Mouse (Mus musculus) small intestine, adult 2 months (tissue): ENCODE results near the gene Elane. TPM values are rescaled to one million over a fixed set of nuclear protein-coding genes. Genes with fewer than 3 reads are reported as not detected.
A peak's percentile ranks its signal among the peaks of the same experiment; 100 is the strongest.

Source experiments
- H3K27ac ChIP-seq: fragments of 200-500 bp; 2 replicates; pipeline ENCODE4 v1.5.1; 2012; ENCODE audit warnings: low read depth, low read length, control low read depth, inconsistent platforms; ENCODE audit not compliant: insufficient read depth
- H3K27me3 ChIP-seq: fragments of 200-500 bp; 2 replicates; pipeline ENCODE4 v1.6.1; 2012; ENCODE audit warnings: mild to moderate bottlenecking, moderate library complexity, low read length, inconsistent platforms; ENCODE audit not compliant: control insufficient read depth, insufficient read depth
- H3K36me3 ChIP-seq: fragments of 200-500 bp; 2 replicates; pipeline ENCODE4 v1.6.1; 2012; ENCODE audit warnings: mild to moderate bottlenecking, low read length, control low read depth, inconsistent platforms; ENCODE audit not compliant: control insufficient read depth, insufficient read depth
- H3K4me1 ChIP-seq: fragments of 200-500 bp; 2 replicates; pipeline ENCODE4 v1.6.1; 2012; ENCODE audit warnings: low read length, inconsistent platforms, mixed read lengths; ENCODE audit not compliant: control insufficient read depth, insufficient read depth, insufficient read length
- H3K4me3 ChIP-seq: fragments of 200-500 bp; 2 replicates; pipeline ENCODE4 v1.5.1; 2012; ENCODE audit warnings: low read depth, mild to moderate bottlenecking, control low read depth, inconsistent platforms, low read length, moderate library complexity
- CTCF ChIP-seq: fragments of 200-500 bp; IDR thresholded peaks from 2 replicates; pipeline ENCODE4 v1.5.1; 2012; ENCODE audit warnings: low read depth, mild to moderate bottlenecking, control low read depth, inconsistent platforms, low read length, moderate library complexity, mixed read lengths; ENCODE audit not compliant: insufficient replicate concordance, insufficient read length; ENCODE audit errors: extremely low read depth
- POLR2A ChIP-seq: fragments of 200-500 bp; IDR thresholded peaks from 2 replicates; pipeline ENCODE4 v1.6.1; 2012; ENCODE audit warnings: low read depth, mild to moderate bottlenecking, control low read depth, inconsistent platforms, low read length, moderate library complexity
- WGBS: fragments of 180-500 bp; shearing (Covaris S2); methylation state at CpG from one replicate; pipeline ENCODE4 v1.1.7; 2018; 5-methylcytosine and 5-hydroxymethylcytosine counted together
- polyA plus RNA-seq: library from polyadenylated mRNA; depleted of rRNA; stranded (reverse); fragments of >200 nt; gene quantifications from 2 replicates; pipeline ENCODE4 v1.2.3, GENCODE M21; 2012

The Elane gene
- polyA plus RNA-seq, 1 experiment, result not detected

DNA sequence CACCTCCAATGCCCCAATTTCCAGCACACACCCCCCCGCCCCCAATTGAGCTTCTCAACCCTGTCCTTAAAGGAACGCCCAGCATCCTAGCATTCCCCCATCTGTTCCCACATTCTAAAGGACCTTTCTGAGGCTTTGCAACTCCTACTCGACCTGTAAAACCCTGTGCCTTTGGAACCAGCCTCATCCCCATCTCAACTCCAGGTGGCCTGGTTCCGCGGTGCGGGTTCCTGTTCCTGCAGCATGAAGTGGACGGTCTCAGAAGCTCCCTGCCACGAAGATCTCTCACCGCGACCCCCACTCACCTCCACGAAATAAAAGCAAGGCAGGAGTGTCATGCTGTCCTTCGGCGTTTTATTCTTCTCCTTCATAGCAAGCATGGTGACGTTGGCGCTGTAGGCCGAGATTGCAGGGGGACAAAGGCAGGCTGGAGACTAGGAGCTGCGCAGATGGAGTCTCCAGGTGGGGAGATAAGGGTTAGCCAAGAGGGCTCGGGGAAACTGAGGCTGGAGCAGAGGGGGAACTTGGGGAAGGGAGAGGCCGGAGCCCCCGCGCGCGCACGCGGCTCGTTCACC lies 12.2 kb upstream of the Elane start:
- TF ChIP-seq POLR2A (no peak), CTCF (no peak)

DNA sequence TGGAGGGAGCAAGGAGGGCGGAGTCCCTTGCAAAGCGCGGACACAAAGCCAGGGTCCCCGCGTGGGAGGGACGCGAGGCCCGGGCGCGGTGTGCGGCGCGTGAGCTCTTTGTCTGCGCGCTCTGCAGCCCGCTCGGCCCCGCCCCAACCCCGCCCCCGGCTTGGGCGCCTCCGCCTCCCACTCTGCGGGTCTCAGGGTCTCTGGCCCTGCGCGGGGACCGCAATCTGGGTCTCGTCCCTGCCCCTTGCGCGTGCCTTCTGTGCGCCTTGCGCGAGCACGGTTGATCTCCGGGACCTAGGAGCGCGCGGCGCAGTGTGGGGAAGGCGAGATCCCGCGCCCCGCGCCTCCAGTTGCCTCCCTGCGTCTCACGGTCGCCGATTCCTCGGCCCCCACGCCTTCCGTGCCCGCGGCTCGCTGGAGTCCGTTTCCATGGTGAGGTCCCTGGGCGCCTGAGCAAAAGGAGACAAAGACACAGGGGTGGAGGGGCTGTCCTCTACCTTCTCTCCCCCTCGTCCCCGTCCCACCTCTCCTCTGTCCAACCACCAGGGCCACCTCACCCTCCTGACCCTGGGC lies 11.7 kb upstream of the Elane start, which contains the start of the genes Prtn3 and Plppr3:
Gene Prtn3, plus strand, starts transcription at position 187 of the 573 bp plus-strand sequence.
Gene Plppr3, minus strand, starts transcription at position 345 of the 573 bp plus-strand sequence.
- TF ChIP-seq POLR2A (no peak), CTCF (no peak)
- Histone ChIP-seq H3K27ac (no peak within 1 kb of the TSS), H3K4me3 (peak within 1 kb of the TSS; percentile 63), H3K36me3 (no peaks in the 10 kb centered on the region), H3K4me1 (peaks cover 11% of the 10 kb centered on the region), H3K27me3 (peaks cover 13% of the 10 kb centered on the region; the same call in 1 of the 2 replicates)
- WGBS, result under 1% methylated on average over 57 of the region's 57 CpGs

More for the DNA sequence above, 12.2 kb upstream of the Elane start:
- no peaks in the 10 kb centered on the region for H3K36me3 ChIP-seq
- peak overlapping the region; percentile 63 for H3K4me3 ChIP-seq
- H3K27me3 ChIP-seq, result peaks cover 13% of the 10 kb centered on the region; the same call in 1 of the 2 replicates
- H3K4me1 ChIP-seq, result peaks cover 11% of the 10 kb centered on the region
- no peak overlapping the region for H3K27ac ChIP-seq
- 4% methylated on average over 26 of the region's 26 CpGs for WGBS

DNA sequence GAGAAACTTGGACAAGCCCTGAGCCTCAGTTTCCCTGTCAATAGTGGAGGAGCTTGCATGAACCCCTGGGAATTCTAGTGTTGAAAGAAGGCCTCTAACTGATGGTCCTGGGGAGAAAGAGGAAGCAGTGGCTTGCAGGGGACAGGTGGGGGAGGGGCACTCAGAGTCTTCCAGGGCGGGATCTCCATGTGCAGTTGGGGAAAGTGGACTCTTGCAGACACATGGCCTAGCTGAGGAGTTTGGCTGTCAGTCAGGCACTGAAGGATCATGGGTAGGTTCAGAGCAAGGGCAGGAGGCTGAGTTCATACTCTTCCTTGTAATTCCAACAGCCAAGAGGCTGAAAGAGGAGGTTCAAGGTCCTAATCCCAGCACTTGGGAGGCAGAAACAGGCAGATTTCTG lies 8.9 kb upstream of the Elane start:
- H3K27ac ChIP-seq, result peak overlapping the region; percentile 57
- H3K4me3 ChIP-seq, result no peak overlapping the region
- H3K27me3 ChIP-seq, result peaks cover 13% of the 10 kb centered on the region; the same call in 1 of the 2 replicates
- WGBS, result 52% methylated on average over 1 of the region's 1 CpGs
- peaks cover 19% of the 10 kb centered on the region for H3K4me1 ChIP-seq
- TF ChIP-seq POLR2A, result no peak
- TF ChIP-seq CTCF, result no peak
- no peaks in the 10 kb centered on the region for H3K36me3 ChIP-seq

DNA sequence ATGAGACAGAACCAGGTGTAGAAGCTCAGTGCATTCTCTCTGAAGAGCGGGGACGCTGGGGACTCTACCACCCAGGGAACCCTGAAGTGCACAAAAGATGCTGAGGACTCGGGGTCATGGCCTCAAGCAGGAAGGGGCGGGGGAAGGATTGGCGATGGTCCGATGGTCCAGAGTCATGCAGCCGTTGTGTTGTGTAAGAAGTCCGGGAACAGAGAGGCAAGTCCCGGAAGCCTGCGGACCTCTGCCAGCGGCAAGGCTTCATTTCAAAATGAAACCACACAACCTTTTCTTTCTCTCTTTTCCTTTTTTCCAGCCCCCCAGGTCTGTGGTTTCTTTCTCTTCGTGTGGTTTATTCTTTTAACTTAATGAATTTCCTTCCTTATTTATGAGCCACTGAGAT lies 8.3 kb upstream of the Elane start:
- H3K27ac ChIP-seq, result peak overlapping the region; percentile 58
- peaks cover 19% of the 10 kb centered on the region for H3K4me1 ChIP-seq
- peak overlapping the region; percentile 11; the same call in 1 of the 2 replicates for H3K4me3 ChIP-seq
- no peak for TF ChIP-seq CTCF
- peaks cover 12% of the 10 kb centered on the region; the same call in 1 of the 2 replicates for H3K27me3 ChIP-seq
- no peaks in the 10 kb centered on the region for H3K36me3 ChIP-seq
- 52% methylated on average over 12 of the region's 12 CpGs for WGBS

DNA sequence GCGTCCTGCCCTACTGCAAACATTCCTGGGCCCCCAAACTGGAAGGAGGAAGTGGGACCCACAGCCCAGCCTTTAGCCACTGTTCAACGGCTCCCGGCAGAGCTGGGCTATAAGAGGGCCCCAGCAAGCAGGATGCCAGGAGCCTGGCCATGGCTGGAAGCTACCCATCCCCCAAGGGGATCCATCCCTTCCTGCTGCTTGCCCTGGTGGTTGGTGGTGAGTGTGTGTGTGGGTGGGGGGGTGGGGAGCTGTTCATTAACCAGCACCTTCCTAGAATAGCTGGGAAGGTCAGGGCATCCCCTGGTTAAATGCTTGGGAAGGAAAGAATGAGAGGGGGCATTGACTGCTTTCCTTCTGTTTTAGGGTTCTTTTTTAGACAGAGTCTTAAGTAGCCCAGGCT lies 6.5 kb upstream of the Elane start:
- peaks cover 17% of the 10 kb centered on the region for H3K4me1 ChIP-seq
- peaks cover 4% of the 10 kb centered on the region; the same call in 1 of the 2 replicates for H3K27me3 ChIP-seq
- no peak overlapping the region for H3K4me3 ChIP-seq
- no peak overlapping the region for H3K27ac ChIP-seq
- no peaks in the 10 kb centered on the region for H3K36me3 ChIP-seq
- 30% methylated on average over 3 of the region's 3 CpGs for WGBS
- TF ChIP-seq POLR2A (no peak), CTCF (no peak)

DNA sequence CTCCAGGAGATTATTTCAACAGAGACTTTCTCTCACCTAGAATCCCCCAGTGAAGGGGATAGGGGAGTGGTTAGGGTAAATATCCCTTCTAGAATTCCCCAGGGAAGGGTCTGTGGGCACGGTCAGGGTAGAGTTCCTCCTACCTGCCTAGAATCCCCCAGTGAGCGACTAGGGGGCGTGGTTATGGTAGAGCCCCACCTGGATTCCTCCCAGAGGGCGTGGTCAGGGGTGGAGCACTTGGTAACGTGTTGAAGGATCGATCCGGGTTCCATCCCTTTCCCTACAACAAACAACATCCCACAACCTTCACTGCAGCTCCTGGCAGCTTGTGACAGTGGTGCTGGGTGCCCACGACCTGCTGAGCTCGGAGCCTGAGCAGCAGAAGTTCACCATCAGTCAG lies 5.3 kb upstream of the Elane start:
- H3K27me3 ChIP-seq, result 0 out of 2 replicates have a peak, but pooled peaks cover 3% of the 10 kb centered on the region
- 13% methylated on average over 9 of the region's 9 CpGs for WGBS
- TF ChIP-seq CTCF (no peak), POLR2A (no peak)
- H3K27ac ChIP-seq, result no peak overlapping the region
- peaks cover 17% of the 10 kb centered on the region for H3K4me1 ChIP-seq
- no peak overlapping the region for H3K4me3 ChIP-seq
- H3K36me3 ChIP-seq, result no peaks in the 10 kb centered on the region

DNA sequence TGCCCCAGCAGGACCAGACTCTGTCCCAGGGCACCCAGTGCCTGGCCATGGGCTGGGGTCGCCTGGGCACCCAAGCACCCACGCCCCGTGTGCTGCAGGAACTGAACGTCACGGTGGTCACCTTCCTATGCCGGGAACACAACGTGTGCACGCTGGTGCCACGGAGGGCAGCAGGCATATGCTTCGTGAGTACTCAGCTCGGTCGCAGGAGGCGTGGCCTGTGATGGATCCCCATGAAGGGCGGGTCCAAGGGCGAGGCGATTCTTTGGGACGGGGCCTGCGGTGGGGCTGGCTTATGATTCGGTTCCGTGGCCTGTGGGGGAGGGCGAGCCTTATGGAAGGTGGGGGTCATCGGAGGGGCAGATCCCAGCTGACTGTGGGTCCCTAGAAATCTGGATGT lies 4.1 kb upstream of the Elane start:
- Histone ChIP-seq H3K27me3 (0 out of 2 replicates have a peak, but pooled peaks cover 3% of the 10 kb centered on the region), H3K27ac (no peak overlapping the region), H3K4me1 (peaks cover 16% of the 10 kb centered on the region), H3K4me3 (peak overlapping the region; percentile 7; the same call in 1 of the 2 replicates), H3K36me3 (no peaks in the 10 kb centered on the region)
- TF ChIP-seq CTCF (no peak), POLR2A (no peak)
- WGBS, result 6% methylated on average over 21 of the region's 22 CpGs
